Mouse (Mus musculus) 416B (cell line): ENCODE measurements around the gene Grin2a.

ENCODE experiments used
- DNase-seq: peaks from one replicate; pipeline ENCODE4 v3.0.0; 2011; ENCODE audit warnings: low read depth

The Grin2a gene

DNA sequence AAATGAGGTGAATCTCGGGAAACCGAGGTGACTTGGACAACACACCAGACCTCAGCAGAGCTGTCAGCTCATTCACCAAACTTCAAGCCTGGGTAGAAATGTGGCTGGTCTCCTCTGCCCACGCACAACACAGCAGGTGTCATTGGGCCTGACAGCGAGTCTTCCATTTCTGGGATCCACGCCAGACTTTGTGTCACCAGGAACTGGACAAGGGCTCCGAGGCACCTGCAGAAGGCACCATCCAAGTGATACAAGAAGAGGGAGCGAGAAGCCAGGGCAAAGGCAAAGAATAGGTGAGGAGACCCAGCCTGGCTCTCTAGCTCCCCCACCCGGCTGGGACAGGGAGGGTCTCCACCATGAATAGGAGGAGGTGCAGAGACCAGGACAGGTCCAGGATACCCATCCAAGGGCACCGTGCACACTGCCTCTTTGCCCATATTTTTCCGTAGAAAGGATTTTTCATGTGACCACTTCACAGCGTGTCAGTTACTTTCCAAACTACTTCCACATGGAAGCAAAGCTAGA is 244.3 kb downstream of the Grin2a start:
- DNase-seq: no peak

DNA sequence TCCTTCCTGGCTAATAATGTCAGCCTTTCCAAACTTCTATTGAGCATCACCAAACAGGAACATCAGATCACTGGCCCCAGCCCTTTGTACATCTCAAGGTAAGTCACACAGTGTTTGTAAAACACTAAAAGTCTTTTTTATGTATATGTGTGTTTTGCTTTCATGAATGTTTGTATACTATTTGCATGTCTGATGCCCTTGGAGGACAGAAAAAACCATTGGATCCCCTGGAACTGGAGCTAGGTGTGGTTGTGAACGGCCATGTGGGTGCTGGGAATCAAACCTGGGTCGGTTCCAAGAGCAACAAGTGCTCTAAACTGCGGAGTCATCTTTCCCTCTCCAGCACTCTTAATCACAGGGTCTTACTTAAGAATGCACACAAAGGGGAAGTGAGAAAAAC is 245.7 kb downstream of the Grin2a start:
- DNase-seq: no peak

DNA sequence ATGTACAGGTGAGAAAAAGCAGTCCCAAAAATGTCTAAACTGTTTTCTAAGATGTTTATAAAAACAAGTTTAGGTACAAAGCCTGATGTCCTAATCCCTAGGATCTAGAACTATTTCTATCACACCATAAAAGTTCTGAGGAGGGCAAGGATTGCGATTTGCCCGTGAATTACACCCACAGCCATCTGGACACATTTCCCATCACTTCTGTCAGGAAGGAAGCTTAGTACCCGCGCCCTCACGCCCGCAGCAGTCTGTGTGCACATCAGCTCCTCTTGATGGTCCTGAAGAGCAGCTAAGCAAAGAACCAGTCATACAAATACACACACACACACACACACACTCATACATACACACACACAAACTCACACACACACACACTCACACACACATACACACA is 252.9 kb downstream of the Grin2a start:
- DNase-seq: no peak

DNA sequence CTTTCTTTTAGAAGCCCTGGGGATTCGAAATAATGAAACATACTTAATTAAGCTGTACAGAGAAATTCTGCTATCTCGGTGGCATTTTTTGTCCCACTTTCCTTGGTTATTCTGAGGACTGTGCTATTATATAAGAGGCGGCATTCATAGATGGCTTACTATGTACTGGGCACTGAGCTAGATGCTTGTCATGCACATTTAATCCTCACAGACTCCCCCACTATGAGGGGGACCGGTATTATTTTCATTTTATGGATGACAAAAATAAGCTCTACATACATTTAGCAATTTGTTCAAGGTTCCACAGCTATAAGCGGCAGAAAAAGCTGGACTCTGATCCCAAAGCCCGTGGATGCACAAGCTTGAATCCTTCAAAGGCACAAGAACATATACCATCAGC is 256.7 kb downstream of the Grin2a start:
- DNase-seq: no peak

DNA sequence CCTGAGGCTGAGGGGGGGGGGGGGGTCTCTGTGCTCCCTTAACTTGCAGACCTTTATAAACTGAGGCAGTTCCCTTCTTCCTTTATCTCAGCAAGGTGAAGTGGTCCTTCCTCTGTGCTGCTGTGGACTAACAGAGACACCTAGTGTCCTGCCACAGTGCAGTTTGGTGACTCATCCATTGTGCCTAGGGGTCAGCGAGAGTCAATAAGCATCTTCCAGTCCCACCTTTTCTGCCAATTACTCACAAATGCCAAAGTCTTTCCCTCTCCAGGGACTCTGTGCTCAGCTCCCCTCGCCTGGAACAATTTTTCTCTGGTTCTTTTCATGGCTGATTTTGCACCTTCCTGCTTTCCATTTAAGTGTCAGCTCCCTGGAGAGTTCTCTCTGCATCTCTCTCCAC is 258.2 kb downstream of the Grin2a start:
- no peak for DNase-seq

DNA sequence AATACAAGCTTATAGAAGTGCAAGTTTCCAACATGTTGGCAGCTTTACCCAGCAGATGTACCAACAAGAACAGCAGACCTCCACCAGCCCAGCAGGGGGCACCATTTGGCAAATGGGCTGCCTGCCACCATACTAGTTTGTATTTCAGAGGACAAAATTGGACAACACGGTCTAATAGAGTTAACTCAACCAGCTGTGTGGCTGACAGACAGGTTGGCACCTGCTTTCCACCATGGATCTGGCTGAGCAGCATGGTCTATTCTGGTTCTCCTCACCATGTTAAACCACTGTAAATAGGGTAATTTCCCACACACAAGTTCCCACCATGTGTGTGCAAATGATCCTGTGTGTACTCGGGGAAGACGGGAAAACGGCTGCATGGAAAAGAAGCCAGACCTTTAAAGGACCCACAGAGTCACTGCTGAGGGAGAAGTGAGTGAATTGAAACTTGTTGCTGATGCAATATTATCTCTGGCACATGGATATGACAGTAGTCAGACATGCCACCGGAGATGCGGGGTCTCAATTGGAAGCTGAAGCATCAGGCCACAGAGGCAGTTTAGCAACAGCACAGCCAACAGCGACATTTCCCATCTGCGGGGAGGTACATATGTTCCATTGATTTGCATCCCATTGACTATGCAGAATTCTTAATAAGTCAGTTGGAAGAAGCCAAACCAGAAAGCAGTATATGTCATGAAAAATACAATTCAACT is 259.8 kb downstream of the Grin2a start:
- DNase-seq: peak; percentile 2

DNA sequence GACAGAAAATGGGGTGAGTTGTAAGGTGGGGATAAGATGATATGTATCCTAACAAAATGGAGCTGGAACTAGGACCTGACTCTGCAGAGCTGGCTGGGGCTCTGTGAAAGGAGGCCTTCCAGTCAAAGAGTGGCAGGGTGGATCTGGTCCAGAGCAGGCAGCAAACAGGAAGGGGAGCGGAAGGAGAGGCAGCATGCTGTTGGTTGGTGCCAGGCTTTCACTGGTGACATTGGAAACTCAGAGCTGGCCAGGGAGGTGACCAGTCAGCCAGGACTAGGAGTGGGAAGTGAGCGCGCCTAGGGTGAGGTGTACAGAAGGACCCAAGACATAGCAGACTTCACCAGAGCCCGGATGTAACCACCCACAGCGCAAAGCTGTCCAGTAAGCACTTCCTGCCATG is 267.8 kb downstream of the Grin2a start:
- no peak for DNase-seq

DNA sequence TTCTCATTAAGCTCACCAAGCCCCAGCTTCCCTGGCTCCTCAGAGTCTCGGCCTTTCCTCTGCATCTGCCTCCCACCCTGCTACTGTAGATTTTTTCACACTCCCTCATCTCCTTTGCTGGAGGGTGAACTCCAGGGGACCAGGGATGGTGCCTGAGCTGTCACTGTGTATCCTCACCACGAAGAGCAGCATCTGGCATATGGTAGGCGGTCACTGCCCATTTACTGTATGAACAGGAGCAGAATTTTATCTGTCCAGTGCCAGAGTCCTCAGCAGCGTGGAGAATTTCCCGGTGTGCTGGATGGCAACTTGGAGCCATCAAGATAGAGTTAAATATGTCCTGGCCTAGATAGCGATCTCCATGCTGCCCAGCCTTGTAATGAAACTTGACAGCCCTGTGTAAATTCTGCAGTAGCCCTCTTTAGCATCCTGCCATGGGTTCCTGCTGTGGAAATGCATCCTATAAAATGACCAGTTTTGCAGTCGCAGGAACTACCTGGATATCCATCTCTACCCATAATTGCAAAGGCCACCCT is 269.7 kb downstream of the Grin2a start:
- no peak for DNase-seq

DNA sequence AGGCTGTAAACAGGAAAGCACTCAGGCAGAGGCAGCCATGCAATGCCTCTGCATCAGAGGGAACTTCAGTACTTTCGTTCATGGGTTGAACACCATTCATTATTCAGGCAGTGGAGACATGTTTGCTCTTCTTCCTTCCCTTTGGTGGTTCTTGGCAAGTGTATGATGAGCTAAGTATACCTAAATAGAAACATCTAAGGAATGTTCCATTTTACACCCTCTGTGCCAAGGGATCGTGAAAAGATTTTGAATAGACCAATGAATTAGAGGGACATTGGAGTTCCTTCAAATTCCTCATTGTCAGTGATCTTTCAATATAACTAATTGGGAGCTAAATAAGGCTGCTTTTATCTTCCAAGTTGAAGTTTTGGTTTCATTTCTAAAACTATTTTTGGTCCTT is 284.0 kb downstream of the Grin2a start:
- DNase-seq: no peak

DNA sequence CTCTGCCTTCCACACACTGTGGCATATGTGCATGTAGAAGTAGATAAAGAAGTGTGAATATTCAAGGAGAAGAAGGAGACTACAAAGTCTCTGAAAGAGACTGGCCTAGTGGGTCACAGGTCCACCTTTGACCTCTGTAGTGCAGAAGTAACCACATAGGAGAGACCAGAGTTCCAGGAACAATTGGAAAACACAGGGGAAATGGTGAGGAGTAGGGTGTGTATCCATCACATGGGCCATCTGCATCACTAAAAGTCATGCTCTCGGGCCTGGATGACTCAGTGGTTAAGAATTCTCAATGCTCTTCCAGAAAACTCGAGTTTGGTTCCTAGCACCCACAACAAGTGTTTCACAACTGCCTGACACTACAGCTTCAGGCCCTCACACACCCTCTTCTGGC is 285.4 kb downstream of the Grin2a start:
- DNase-seq: no peak

DNA sequence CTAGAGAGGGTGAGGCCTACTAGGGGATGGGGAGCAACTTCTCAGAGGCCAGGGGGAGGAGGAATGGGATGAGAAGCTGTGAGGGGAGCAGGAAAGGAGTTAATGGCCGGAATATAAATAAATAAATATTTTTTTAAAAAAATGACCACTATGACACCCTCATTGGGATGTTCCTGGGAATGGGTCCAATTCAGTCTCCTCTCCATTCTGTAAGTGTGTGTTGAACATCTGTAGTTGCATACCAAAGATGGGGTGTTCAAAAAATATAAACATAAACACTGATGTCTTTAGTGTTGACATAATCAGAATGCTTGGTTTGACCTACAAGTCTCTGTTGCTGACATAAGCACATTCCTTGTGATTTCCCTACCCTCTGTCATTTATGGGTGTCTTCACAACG is 298.2 kb downstream of the Grin2a start:
- no peak for DNase-seq

DNA sequence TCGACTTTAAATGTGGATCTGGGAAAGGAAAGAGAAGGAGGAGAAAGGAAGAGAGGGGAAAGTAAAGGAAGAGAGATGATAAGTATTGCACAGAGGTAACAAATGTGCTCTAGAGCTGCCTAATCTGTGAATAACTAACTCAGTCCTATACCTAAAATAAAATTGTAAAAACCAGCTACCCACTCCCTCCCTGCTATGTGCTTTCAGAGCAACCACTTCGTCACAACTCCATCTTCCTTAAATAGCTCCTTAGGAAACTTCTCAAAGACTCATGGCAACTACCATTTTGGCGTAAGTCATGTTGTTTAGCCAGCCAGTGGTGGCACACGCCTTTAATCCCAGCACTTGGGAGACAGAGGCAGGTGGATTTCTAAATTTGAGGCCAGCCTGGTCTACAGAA is 301.3 kb downstream of the Grin2a start:
- DNase-seq: no peak

DNA sequence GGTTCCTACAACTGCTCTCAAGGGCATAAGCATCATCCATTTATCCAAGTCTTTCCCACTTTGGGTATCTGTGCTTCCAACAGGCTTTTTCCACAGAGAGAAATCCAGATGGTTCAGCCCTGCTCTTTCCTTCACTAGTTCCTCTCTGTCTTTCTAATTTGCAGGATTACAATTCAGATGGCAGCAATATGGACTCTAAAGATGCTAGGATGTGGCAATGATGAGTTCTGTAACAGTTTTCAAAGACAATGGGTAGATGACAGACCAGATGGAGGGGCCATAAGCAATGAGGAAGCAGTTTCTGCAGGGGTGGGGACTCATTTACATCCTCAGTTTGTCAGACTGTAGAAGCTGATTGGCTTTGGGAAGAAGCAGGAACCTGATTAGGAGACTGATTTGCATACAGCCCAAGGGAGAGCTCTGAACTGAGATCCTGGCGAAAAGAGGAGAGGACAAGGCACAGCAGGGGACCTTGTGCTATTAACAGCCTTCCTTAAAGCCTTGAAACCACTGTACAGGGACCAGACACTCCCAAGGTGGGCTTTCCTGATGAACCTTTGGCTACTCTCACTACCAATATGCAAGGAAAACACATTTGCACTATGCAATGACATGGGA is 306.7 kb downstream of the Grin2a start:
- DNase-seq: no peak

DNA sequence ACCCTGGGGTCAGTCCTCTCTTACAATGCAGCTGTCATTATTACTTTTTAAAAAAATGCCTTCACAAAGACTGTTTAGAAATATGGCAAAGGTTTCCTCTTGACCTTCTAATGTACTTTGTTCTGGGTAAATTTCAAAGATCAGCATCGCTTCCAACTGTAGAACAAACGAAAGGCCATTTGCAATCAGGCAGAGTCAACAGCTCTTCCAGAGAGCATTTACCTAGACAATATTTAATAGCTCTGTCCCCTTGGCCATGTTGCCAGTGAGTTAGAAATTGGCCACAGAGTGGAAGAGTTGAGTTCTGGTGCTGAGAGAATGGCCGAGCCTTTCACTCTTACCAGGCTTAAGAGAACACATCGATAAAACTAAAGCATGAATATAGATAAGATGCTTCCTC is 314.8 kb downstream of the Grin2a start:
- DNase-seq: no peak

DNA sequence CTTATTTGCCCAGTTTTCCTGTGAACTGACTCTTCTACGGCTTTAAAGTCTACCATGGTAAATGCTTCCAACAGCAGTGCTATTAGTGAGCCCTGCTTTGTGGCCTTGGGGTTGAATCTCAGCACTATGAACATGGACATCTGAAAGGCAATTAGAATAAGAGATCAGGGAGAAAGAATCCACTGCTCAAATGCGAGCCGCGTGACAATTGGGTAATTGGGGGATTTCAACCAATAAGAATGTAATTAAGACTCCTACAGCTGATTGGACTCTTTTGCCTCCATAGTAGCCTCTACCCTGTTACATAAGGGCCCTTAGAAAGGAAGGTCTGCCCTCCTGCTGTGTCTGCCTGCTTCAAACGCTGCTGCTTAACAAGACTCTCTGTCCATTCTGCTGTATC is 315.4 kb downstream of the Grin2a start:
- no peak for DNase-seq

DNA sequence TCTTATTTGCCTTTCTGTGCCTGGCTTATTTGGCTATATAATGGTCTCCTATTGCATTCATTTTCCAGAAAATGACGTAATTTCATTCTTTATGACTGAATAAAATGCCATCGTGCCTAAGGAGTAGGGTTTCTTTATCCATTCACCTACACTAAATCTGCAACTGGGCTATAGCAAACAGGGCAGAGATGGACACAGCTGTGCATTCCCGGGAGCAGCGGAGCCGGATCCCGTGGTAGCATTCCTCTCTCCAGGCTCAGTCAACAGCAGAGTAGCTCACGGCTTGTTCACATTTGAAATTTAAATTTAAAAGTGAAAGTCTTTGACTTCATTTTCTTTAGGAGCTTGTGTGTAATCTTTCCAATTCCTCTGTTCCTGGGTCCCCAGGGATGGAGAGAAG is 316.6 kb downstream of the Grin2a start:
- DNase-seq: no peak

DNA sequence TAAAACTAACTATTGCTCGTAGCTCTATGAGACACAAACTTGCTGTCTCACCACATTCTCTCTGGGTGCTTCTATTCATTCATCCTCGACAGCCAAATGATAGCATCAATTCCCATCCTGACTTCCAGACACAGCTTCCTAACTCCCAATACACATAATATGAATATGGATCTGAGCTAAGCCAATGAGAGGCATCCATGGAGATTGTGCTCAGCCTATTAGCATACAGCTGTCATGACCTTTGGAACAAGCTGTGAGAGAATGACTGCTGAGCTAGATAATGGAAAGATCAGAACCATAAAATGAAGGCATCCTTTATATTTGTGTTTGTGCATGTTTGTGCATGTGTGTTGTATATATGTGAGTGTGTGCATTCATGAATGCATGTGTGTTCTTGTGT is 323.0 kb downstream of the Grin2a start:
- DNase-seq: no peak

DNA sequence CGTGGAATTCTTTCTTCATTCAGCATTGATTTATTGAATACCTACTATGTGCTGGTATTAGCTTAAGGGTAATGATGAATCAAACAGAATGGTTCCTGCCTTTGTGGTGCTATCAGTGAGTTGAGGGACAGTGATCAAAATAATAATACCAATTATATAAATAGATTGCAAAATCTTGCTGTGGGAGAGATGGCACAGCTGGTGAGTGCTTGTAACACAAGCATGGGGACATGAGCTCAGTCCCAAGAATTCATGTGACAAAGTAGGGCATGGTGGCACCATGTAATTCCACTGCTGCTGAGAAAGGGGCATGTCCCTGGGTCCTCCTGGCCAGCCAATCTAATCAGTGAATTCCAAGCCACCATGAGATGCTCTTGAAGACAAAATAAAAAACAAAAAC is 324.1 kb downstream of the Grin2a start:
- DNase-seq: no peak

DNA sequence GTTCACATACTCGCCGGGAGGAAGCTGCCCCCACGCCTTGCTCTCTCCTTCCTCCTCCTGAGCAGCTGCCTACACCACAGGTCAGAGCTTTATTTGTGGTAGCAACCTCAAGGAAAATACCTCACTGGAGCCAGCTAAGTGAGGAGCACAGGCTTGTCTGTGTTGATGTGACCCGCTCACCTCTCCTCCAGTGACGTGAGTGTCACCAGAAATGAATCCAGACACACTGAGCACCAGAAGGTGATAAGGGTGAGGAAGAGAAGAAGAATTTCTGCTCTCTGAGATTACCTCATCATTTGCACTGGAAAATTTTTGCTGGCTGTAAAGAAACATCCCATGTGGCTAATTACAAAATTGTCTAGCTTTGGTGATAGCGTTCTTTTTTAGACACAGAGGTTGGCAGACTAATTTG is 324.6 kb downstream of the Grin2a start:
- DNase-seq: no peak

DNA sequence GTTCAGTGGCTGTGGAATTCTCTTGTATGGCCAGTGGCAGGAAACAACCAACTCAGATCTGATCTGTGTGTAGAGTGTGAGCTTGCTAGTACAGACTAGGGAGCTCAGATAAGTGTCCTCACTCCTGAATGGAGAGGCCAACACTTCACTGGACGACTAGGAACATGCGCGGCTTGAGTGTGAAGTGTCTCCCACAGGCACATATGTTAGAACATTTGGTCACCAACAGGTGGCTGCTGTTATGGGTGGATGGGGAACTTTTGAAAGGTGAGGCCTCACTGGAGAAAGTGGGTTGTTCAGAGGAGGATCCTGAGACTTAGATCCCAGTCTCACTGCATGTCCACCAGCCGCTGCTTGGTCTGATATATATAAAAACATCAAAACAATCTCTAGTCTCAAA is 329.5 kb downstream of the Grin2a start:
- DNase-seq: no peak

DNA sequence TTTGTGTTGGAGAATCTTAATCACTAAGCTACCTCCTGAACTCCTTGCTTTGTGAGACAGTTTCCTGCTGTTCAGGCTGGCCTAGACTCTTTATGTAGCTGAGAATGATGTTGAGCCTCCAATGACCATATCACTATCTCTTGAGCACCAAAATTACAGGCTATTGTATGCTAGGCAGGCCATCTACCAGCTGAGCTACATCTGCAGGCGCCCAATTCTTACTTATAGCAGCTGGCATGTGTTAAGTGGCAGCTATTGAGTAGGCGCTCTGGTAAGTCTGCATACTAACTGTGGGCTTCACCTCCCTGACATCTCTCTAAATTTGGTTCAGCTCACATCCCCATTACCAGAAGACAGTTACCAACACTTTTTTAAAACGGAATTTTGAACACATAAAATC is 331.3 kb downstream of the Grin2a start:
- no peak for DNase-seq

DNA sequence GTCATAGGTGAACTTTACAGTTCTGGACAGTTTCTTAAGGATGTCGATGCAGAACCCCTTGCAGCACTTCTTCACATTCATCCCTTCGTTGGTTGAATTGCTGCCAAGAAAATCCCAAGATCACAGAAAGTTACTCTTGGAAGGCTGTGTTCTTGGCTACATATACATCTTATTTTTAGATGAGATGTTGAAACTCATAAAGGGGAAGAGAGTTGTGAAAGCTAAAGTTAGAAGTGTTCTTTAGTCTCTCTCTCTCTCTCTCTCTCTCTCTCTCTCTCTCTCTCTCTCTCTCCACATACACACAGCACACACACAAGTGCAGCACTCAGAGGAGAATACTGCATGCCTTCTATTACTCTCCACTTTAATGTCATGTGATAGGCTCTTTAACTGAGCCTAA is 331.9 kb downstream of the Grin2a start:
- DNase-seq: no peak

DNA sequence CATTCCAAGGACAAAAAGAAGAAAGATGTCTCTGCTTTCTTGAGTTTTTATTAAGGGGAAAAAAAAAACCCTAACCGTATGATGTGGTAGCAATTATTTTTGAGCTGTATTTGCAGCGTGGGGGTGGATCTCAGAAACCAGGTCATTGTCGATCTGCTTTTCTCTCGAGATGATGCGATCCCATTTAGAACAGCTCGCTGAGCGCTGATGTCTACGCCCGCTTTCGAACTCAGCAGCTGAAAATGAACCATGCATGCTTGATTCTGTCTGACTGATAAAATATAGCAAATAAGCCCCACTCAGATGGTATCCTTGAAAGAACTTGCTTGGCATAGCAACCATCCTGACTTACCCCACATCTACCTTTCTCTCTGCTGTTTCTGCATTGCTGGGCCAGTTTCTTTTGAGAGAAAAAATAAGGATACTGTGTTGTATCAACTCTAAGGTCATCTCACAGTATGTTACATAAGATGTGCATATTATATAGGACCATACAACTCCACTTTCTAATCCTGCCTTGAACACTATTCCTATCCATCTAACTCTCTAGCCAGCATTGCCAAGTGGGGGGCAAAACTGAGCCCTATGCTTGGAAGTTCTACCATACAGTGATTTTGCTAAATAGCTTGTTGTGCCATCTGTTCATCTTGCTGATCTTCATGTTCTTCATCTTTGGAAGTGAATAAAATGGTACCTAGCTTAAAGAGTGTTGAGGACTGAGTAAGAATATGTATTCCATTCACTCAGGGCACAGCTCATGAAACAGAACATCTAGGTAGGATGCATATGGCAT is 369.5 kb downstream of the Grin2a start:
- DNase-seq: no peak
